Mouse (Mus musculus) T-helper 2 cell (primary cell): ENCODE data around the gene Scn2a.

ENCODE experiments used
- in situ Hi-C: fragments of 300-600 bp; cut with MboI, MseI; formaldehyde crosslinking; loops from one replicate; pipeline ENCODE4 v1.15.1; 2025; ENCODE audit warnings: high pct_unique_total_duplicates

The Scn2a gene

GRCm38 (mm10) chr2:65620556-65621166, at the start of gene Scn2a:
Gene Scn2a, plus strand, starts transcription at chr2:65620771.
- in situ Hi-C loops, result no loop called here

DNA sequence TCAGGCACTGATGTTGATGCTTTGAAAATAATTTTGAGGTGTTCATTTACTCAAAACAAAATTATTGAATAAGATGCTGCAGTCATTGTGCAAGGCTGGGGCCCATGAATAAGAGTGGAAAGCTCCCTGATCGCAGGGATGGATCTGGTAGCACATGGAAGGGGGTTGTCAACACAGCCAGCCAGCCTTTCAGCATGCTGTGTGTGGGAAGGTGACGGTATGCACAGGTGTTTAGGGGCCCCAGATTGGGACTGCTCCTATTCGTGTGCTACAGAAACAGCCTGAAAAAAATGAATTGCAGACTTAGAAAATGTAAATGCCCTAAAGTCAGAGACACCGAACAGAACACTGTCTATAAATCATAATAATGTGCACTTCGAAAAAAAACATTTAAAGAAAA, 32.9 kb upstream of the Scn2a start:
- in situ Hi-C loops, result no loop called here

DNA sequence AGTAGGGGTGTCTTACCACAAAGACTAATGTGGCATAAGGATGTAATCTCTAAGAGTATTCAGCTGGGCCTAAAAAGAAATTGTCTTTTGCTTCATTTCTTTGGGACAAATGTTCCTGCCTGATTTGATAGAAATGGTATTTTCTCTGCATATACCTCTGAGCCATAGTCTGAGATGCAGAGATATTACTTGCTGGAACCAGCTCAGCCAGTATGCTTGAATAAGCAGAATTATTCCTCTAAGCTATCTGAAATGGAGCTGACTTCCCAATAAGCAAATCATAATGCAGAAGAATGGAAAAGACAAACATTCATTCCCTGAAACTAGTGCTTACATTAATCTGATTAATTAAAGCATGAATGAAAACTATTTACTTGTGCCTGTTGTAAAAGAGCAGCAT, 12.8 kb upstream of the Scn2a start:
- in situ Hi-C loops, result no loop called here

GRCm38 (mm10) chr2:65611887-65612286, 8.7 kb upstream of the Scn2a start:
- in situ Hi-C loops, result loop anchor here (10.0 kb wide), 1 partner anchor 1587 kb away; no protein-coding TSS in a partner anchor

DNA sequence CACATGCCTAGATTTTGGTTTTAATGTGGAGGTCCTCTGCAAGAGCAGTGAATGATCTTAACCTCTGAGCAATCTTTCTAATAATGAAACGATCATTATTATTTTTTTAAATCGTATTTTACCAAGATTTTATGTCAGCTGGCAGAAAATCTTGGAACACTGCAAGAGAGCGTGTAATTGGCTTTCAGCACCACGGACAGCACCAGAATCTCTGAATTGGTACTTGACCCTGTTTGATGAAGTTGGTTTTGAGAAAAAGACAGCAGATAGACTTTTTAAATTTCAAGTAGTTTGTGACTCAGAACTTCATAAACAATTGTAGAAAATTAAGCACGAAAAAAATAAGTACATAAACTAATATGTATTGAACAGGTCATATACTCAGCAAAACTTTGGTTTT, 790 bp upstream of the Scn2a start:
- in situ Hi-C loops, result loop anchor here (10.0 kb wide), 1 partner anchor 1595 kb away; no protein-coding TSS in a partner anchor

GRCm38 (mm10) chr2:65621254-65621653, 683 bp downstream of the Scn2a start:
- in situ Hi-C loops, result no loop called here

- in situ Hi-C loops, result no loop called here
Observed at GRCm38 (mm10) chr2:65621838-65622237, 1.3 kb downstream of the Scn2a start.

- in situ Hi-C loops, result no loop called here
Observed at GRCm38 (mm10) chr2:65652636-65653035, 32.1 kb downstream of the Scn2a start.

DNA sequence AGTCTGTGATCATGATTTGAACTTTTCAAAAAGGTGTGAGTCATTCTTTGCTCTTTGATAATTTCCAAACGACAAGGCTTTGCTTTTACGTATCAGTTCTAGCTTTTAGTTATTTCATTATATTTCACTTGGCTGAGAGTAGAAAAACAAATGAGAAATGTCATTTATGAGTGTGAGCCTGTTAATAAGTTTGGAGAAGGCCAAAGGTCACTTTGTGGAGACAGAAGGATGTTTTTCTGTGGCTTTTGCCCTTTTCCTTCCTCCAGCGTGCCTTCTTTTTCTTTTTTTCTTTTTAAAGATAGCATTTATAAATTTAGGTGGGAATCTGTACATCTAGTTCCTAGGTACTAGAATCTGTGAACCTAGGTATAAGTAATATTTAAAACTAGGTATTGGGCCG, 36.5 kb downstream of the Scn2a start:
- in situ Hi-C loops, result no loop called here

DNA sequence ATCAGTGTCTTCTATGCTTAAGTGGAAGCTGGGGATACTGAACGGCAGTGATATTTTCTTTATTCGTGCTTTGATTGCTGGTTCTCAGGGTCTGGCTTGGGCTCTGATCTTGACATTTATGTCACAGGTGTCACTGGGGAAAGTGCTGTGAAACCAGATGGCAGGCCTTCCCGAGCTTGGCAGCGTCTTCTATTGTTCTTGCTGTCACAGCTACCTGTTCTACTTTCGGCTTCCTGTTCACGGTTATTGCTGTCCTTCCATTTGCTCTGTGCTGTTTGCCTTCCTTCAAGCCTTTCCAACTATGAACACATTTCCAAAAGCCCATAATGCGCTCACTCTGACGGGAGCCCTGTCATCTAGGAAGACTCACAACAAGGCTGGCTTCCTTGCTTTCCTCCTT, 37.9 kb downstream of the Scn2a start:
- in situ Hi-C loops, result no loop called here

DNA sequence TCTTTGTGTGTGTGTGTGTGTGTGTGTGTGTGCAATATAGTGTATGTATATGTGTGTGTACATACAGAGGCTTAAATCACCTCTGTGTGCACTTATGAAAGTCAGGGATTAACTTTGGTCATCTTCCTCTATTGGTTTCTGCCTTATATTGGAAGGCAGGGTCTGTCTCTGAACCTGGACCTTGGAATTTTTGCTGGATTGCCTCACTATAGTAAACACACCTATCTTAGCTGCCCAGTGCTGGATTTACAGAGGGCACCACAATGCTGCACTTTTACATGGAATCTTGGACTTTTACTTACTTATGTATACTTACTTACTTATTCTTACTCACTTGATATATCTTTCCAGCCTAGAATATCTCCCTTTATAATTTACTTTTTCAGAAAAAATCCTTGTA, 43.3 kb downstream of the Scn2a start:
- in situ Hi-C loops, result no loop called here

DNA sequence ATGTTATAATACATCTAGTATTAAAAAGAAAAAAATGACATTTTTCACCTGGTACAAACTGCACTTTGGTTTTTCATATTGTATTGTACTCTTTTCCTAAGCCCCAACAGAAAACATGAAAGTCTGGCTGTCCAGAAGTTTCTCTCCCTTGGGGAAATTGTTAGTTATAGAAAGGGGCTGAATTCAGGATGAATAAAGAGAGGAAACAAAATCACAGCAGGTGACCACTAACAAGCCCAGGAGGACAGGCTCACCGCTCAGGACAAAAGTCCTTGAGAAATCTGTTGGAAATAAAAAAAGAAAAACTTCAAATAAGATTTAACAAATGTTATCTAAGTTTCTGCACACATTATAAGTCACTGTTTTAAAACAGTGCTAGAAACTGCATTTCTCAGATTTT, 43.9 kb downstream of the Scn2a start:
- in situ Hi-C loops, result no loop called here

GRCm38 (mm10) chr2:65665180-65665579, 44.6 kb downstream of the Scn2a start:
- in situ Hi-C loops, result no loop called here

GRCm38 (mm10) chr2:65667590-65668436, 47.2 kb downstream of the Scn2a start:
- in situ Hi-C loops, result no loop called here

DNA sequence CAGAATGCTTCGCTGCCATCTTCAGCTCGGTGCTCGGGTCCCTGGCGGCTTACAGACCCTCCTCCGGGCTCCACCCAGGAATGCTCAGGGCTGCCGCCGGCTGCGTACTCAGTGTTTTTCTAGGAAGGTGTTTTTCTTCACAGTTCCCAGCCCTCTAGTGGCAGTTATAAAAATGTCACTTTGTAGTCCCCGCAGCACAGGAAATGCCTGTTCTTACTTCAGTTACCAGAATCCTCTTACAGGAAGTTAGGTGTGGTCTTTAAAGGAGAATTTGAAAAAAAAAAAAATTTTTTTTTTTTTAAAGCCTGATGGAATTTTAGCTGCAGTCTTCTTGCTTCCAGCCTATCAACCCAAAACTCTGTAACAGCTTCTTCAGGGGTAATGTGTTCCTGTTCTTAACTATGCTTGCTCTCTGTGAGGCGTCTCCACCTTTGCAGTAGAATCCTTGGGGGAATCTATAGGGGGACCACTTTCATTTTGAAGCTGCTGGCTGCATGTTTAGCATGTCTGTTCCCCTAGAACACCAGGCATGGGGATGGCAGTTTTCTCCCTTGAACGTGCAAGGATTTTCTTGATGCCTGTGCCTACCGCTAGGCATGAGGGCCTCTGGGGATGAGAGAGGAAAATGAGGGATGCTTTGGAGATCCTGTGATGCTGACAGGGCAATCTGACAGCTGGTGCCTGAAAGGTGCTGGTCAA, 48.0 kb downstream of the Scn2a start:
- in situ Hi-C loops, result no loop called here

GRCm38 (mm10) chr2:65669561-65669960, 49.0 kb downstream of the Scn2a start:
- in situ Hi-C loops, result no loop called here

GRCm38 (mm10) chr2:65670153-65670817, 49.7 kb downstream of the Scn2a start:
- in situ Hi-C loops, result no loop called here

- in situ Hi-C loops, result no loop called here
Observed at GRCm38 (mm10) chr2:65679621-65680020, 59.0 kb downstream of the Scn2a start.

- in situ Hi-C loops, result no loop called here
Observed at GRCm38 (mm10) chr2:65685151-65685550, 64.6 kb downstream of the Scn2a start.

- in situ Hi-C loops, result no loop called here
Observed at GRCm38 (mm10) chr2:65690456-65691184, 70.0 kb downstream of the Scn2a start.

DNA sequence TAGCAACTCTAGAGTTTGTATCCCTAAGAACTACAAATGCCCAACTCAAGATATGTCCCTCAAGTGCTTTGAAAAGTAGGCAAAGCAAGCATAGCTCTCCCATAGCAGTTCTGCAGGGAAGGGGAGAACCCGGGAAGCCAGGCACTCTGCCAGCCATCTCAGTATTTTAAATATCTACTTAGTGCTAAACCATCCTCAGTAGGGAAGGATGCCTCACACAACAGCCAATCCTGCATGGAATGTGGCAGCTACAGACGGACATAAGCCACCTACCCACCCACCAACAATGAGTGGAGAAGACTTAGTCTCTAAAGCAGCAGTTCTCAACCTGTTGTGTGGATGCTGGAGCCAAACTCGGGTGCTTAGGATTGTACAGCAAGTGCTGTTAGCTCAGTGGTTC, 73.9 kb downstream of the Scn2a start:
- in situ Hi-C loops, result no loop called here
